Mouse (Mus musculus) gastrocnemius, postnatal 10 days (tissue): ENCODE measurements at regions not wholly inside any gene's neighbourhood (a gene's known extent, or its start where the extent isn't known, plus 50 kb on each side); places are given as distances from the start of the nearest gene placed in this dataset.

ENCODE experiments used
- DNase-seq: peaks from one replicate; pipeline ENCODE4 v3.0.0; 2021; ENCODE audit warnings: mixed read lengths

GRCm38 (mm10) chr3:58089344-58090139, 241.7 kb upstream of the Pfn2 start:
- no peak for DNase-seq

- DNase-seq, result no peak
Observed at GRCm38 (mm10) chr3:58090396-58090795, 242.5 kb upstream of the Pfn2 start.

GRCm38 (mm10) chr3:58091466-58092176, 243.7 kb upstream of the Pfn2 start:
- no peak for DNase-seq

GRCm38 (mm10) chr3:58110911-58111476, 263.1 kb upstream of the Pfn2 start:
- DNase-seq, result no peak

- DNase-seq, result no peak
Observed at GRCm38 (mm10) chr3:58112431-58112856, 264.6 kb upstream of the Pfn2 start.

- no peak for DNase-seq
Observed at GRCm38 (mm10) chr3:58113941-58114340, 266.1 kb upstream of the Pfn2 start.

- DNase-seq, result no peak
Observed at GRCm38 (mm10) chr3:58115511-58115910, 267.6 kb upstream of the Pfn2 start.

- DNase-seq, result no peak
Observed at GRCm38 (mm10) chr3:58116848-58117247, 269.0 kb upstream of the Pfn2 start.

- DNase-seq, result no peak
Observed at GRCm38 (mm10) chr3:58120051-58120450, 272.2 kb upstream of the Pfn2 start.

GRCm38 (mm10) chr3:58122456-58123359, 274.8 kb upstream of the Pfn2 start:
- peak; percentile 74 for DNase-seq

GRCm38 (mm10) chr3:58123396-58124077, 275.7 kb upstream of the Pfn2 start:
- DNase-seq, result no peak

GRCm38 (mm10) chr3:58124886-58125285, 277.0 kb upstream of the Pfn2 start:
- DNase-seq, result no peak

GRCm38 (mm10) chr3:58126996-58127395, 279.1 kb upstream of the Pfn2 start:
- DNase-seq, result no peak

GRCm38 (mm10) chr3:58128059-58128458, 280.2 kb upstream of the Pfn2 start:
- no peak for DNase-seq

GRCm38 (mm10) chr3:58129358-58129903, 281.6 kb upstream of the Pfn2 start:
- no peak for DNase-seq

GRCm38 (mm10) chr3:58135607-58136365, 278.7 kb upstream of the Tsc22d2 start:
- DNase-seq, result no peak

- peak; percentile 62 for DNase-seq
Observed at GRCm38 (mm10) chr3:58138726-58139585, 275.6 kb upstream of the Tsc22d2 start.

- no peak for DNase-seq
Observed at GRCm38 (mm10) chr3:58146108-58146507, 268.4 kb upstream of the Tsc22d2 start.

GRCm38 (mm10) chr3:58146762-58147161, 267.8 kb upstream of the Tsc22d2 start:
- DNase-seq, result no peak

GRCm38 (mm10) chr3:58153141-58153540, 261.4 kb upstream of the Tsc22d2 start:
- DNase-seq, result no peak
